Mouse (Mus musculus) liver, embryonic 14.5 days (tissue): ENCODE results near the gene Adamtsl4. TPM values are rescaled to one million over a fixed set of nuclear protein-coding genes. Genes with fewer than 3 reads are reported as not detected.

Source experiments
- ATAC-seq: fragments of 200-750 bp; cut with Nextera tagmentation; 2 replicates; pipeline ENCODE4 v1.8.0; 2017; ENCODE audit warnings: moderate number of reproducible peaks, mild to moderate bottlenecking, moderate library complexity; ENCODE audit not compliant: insufficient read depth
- DNase-seq, 3 experiments: peaks; one replicate each; pipeline ENCODE4 v3.0.0-alpha.2; 2012 to 2013; ENCODE audit warnings: low read depth in 3 of 3, low spot score in 3 of 3
- H3K27ac ChIP-seq: fragments of 300-500 bp; sonication (generic); 2 replicates; pipeline ENCODE4 v1.5.1; 2014; ENCODE audit warnings: moderate library complexity, mild to moderate bottlenecking, control low read depth, inconsistent platforms
- H3K27me3 ChIP-seq: fragments of 300-500 bp; sonication (generic); 2 replicates; pipeline ENCODE4 v1.6.1; 2014; ENCODE audit warnings: mild to moderate bottlenecking, low read length, moderate library complexity; ENCODE audit not compliant: control insufficient read depth, insufficient read depth
- H3K36me3 ChIP-seq: fragments of 300-500 bp; sonication (generic); replicated peaks from 2 replicates; pipeline ENCODE4 v1.6.1; 2014; ENCODE audit warnings: low read depth; ENCODE audit not compliant: control insufficient read depth, insufficient read depth
- H3K4me1 ChIP-seq, 2 experiments: fragments of 200-500 bp in 1 of 2; fragments of 300-500 bp in 1 of 2; sonication (generic) in 1 of 2; replicated peaks; 2 replicates each; pipeline ENCODE4 v1.6.1; 2012 to 2014; ENCODE audit warnings: antibody characterized with exemption in 1 of 2, inconsistent platforms in 1 of 2, low read length in 1 of 2; ENCODE audit not compliant: control insufficient read depth in 2 of 2, insufficient read depth in 2 of 2
- H3K4me2 ChIP-seq: fragments of 300-500 bp; sonication (generic); 2 replicates; pipeline ENCODE4 v1.6.1; 2014; ENCODE audit warnings: low read depth, mild to moderate bottlenecking, control low read depth, moderate library complexity
- H3K4me3 ChIP-seq, 2 experiments: fragments of 200-500 bp in 1 of 2; fragments of 300-500 bp in 1 of 2; sonication (generic) in 1 of 2; 2 replicates each; pipeline ENCODE4 v1.5.1; 2012 to 2014; ENCODE audit warnings: low read depth in 2 of 2, low read length in 2 of 2, mild to moderate bottlenecking in 2 of 2, control low read depth in 1 of 2, inconsistent platforms in 1 of 2, moderate library complexity in 1 of 2; ENCODE audit not compliant: insufficient read depth in 1 of 2
- H3K9ac ChIP-seq: fragments of 300-500 bp; sonication (generic); replicated peaks from 2 replicates; pipeline ENCODE4 v1.6.1; 2014; ENCODE audit warnings: mild to moderate bottlenecking, control low read depth, moderate library complexity
- H3K9me3 ChIP-seq: fragments of 300-500 bp; sonication (generic); 2 replicates; pipeline ENCODE4 v1.6.1; 2016; ENCODE audit warnings: low read length, mixed read lengths; ENCODE audit not compliant: control insufficient read depth
- CTCF ChIP-seq: IDR thresholded peaks from 2 replicates; pipeline ENCODE4 v1.5.1; 2016; ENCODE audit warnings: antibody characterized with exemption, low read depth, control low read depth
- EP300 ChIP-seq: IDR thresholded peaks from 2 replicates; pipeline ENCODE4 v1.6.1; 2016; ENCODE audit warnings: antibody characterized with exemption, low read depth
- WGBS: fragments of 180-500 bp; shearing (Covaris S2); extraction: QIAGEN DNeasy Blood & Tissue Kit; methylation state at CpG from one replicate; pipeline ENCODE4 v1.1.7; 2014; ENCODE audit not compliant: insufficient replicate concordance; 5-methylcytosine and 5-hydroxymethylcytosine counted together
- polyA plus RNA-seq, 2 experiments: library from polyadenylated mRNA; depleted of rRNA in 1 of 2; stranded (reverse) in 1 of 2; unstranded in 1 of 2; fragments of >200 nt; fragmentation: Nextera tagmentation in 1 of 2; extraction: Ambion mirVana in 1 of 2; gene quantifications; 2 replicates each; pipeline versions ENCODE4 v1.2.1 to v1.2.3; 2012 to 2014

The Adamtsl4 gene
- polyA plus RNA-seq, 2 experiments, result 0.12 to 0.17 TPM

DNA sequence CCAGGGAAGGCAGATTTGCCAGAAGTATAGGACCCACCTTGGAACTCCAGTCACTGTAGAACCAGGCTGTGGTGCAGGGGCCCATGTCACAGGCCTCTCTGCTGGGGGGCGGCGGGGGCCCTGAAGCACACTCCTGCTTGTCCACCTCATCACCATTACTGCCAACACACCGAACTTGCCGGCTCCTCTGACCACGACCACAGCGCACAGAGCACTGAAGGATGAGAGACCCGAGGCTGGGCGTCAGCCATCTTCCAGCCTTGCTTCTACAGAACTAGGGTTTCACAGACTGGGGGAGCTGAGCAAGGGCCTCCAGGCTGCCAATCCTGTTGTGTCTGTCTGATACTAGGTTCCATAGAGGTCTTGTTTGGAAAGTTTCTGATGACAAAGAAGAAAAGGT is 8.2 kb downstream of the Adamtsl4 start:
- H3K4me2 ChIP-seq, result no peak overlapping the region
- H3K27ac ChIP-seq, result no peak overlapping the region
- H3K9me3 ChIP-seq, result no peaks in the 10 kb centered on the region
- DNase-seq (no peak), ATAC-seq (no peak)
- no peaks in the 10 kb centered on the region; the same call in 1 of the 2 replicates for H3K27me3 ChIP-seq
- no peak for TF ChIP-seq CTCF
- TF ChIP-seq EP300, result no peak
- peaks cover 18 to 21% of the 10 kb centered on the region in 2 experiments for H3K4me1 ChIP-seq
- no peaks in the 10 kb centered on the region for H3K36me3 ChIP-seq
- H3K4me3 ChIP-seq, result no peak overlapping the region
- no peak overlapping the region for H3K9ac ChIP-seq
- 77% methylated on average over 8 of the region's 8 CpGs for WGBS

DNA sequence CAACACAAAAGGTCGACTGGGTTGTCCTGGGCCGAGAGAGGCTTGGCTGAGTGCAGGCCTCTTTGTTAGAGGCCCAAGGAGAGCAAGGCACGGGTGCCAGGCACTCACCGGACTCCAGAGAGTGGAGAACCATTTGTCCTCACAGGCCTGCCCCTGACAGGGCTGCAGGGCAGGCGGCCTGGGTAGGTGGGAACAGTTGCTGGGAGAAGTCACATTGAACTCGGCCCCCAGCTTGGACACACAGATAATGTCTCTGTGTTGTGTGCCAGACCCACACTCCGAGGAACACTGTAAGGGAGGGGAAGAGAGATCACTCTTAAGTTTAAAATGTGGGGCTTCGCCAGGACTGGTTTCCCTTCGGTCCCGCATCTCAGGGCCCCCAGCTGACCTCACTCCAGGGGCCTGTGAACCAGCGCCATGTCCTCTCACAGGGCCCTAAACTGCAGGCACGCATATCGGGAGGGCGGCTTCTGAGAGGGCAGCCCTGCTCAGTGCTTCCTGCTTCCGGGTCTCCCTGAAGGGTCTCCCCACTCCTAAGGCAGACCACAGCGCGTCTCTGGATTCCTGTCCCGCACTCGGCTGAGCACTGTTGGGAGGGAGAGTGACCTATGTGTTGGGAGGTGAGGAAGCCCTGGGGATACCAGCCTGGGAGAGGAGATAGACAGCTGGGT is 10.2 kb downstream of the Adamtsl4 start:
- no peaks in the 10 kb centered on the region; the same call in 1 of the 2 replicates for H3K27me3 ChIP-seq
- H3K27ac ChIP-seq, result no peak overlapping the region
- peaks cover 35 to 38% of the 10 kb centered on the region in 2 experiments for H3K4me1 ChIP-seq
- H3K4me3 ChIP-seq, result no peak overlapping the region
- H3K9ac ChIP-seq, result no peak overlapping the region
- WGBS, result 79% methylated on average over 19 of the region's 19 CpGs
- H3K36me3 ChIP-seq, result no peaks in the 10 kb centered on the region
- TF ChIP-seq CTCF, result no peak
- no peak for TF ChIP-seq EP300
- no peak overlapping the region for H3K4me2 ChIP-seq
- no peak for DNase-seq
- no peak for ATAC-seq
- H3K9me3 ChIP-seq, result no peaks in the 10 kb centered on the region

DNA sequence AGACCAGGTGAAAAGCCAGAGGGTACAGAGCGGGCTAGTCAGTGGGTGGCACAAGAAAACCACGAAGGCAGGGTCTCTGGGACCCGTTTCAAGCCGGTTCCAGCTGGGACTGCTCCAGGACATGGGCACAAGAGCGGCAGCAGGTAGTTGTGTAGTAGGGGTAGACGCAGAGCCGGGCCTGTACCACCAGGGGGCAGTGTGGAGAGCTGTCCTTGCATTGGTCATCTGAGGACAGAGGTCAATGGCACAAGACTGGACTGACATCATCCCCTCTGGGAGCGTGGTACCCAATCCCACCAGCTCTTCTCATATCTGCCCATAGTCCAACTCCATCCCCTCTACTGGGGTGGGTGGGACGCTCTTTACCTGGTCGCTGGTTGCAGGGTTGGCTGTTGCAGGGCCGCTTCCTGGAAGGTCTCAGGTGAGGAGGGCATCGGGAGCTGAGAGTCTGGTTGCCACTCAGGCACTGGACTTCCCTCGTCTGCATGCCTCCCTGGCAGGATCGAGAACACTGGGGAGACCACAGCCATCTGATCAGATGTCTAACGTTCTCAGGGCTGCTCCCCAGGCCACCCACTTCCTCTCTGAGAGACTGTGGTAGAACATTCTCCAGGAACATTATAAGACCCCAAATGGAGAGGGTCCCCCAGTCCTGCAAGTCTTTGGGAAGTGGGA is 10.8 kb downstream of the Adamtsl4 start:
- Histone ChIP-seq H3K9ac (no peak overlapping the region), H3K4me1 (peaks cover 41 to 45% of the 10 kb centered on the region in 2 experiments)

DNA sequence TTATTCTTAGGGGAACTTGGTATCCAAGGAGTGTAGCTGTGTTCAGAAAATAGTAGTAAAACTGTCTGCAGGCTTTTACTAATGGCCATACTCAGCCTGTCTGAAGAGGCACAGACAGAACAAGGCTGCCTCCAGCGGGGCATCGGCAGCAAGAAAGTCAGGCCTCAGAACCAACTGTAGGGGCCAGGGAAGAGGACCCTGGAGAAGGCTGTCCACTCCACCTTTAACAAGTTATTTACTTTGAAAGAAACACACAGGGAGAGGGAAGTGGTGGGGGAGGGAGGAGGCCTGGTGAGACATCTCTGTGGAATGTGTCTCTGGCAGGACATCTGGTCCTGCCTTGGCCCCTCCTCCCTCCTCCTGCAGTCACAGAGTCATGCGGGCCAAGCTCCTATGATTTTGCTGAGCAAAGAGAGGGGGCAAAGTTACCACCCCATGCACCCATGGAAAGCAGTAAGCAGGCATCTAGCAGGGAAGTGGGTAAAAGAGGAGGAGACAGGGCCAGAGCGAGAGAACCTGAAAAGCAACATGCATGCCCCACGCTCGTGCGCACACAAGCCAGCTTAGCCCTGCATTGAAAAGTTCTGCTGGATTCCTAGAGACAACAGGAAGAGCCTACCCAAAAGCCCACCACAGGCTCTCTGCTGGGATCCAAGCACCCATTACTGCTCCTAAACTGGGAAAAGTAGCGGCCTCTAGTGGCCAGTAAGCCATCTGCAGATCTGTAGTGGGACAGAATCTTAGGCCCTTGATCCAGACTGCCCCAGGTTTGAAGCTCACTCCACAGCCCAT is 12.2 kb downstream of the Adamtsl4 start:
- peak overlapping the region in 1 of 2 experiments; percentile 41; a peak in 2 of 4 replicates for H3K4me3 ChIP-seq
- peak; percentile 72 to 78 (median 75) for DNase-seq
- WGBS, result 20% methylated on average over 8 of the region's 8 CpGs
- TF ChIP-seq CTCF, result peak; percentile 96
- TF ChIP-seq EP300, result no peak
- H3K9ac ChIP-seq, result peak overlapping the region; percentile 94
- 0 out of 2 replicates have a peak, but pooled peaks cover 3% of the 10 kb centered on the region for H3K36me3 ChIP-seq
- peak; percentile 29 for ATAC-seq
- H3K27ac ChIP-seq, result peak overlapping the region; percentile 99
- no peaks in the 10 kb centered on the region for H3K9me3 ChIP-seq
- H3K27me3 ChIP-seq, result no peaks in the 10 kb centered on the region
- peak overlapping the region; percentile 73 for H3K4me2 ChIP-seq
- peaks cover 41 to 53% of the 10 kb centered on the region in 2 experiments for H3K4me1 ChIP-seq

More for the DNA sequence above, 10.8 kb downstream of the Adamtsl4 start:
- 0 out of 2 replicates have a peak overlapping the region, but pooled peaks have one; percentile 40 for H3K27ac ChIP-seq
- no peaks in the 10 kb centered on the region for H3K36me3 ChIP-seq
- no peaks in the 10 kb centered on the region for H3K9me3 ChIP-seq
- no peak for DNase-seq
- WGBS, result 38% methylated on average over 15 of the region's 15 CpGs
- no peak overlapping the region for H3K4me3 ChIP-seq
- no peaks in the 10 kb centered on the region; the same call in 1 of the 2 replicates for H3K27me3 ChIP-seq
- H3K4me2 ChIP-seq, result no peak overlapping the region
- no peak for ATAC-seq
- TF ChIP-seq CTCF, result peak; percentile 98
- no peak for TF ChIP-seq EP300
